Mouse (Mus musculus): ENCODE results near the gene Ccl7. TPM values are rescaled to one million over a fixed set of nuclear protein-coding genes. Genes with fewer than 3 reads are reported as not detected.

Gene Ccl7
- total RNA-seq, 2 experiments from 2014 or later: not detected

Other genes starting within 250 kb of the Ccl7 start
- gene 5530401A14Rik, start 185.0 kb upstream of the Ccl7 start, total RNA-seq (2021): under 1 TPM; 0.12 to 0.32 TPM
- 10 to 100 TPM; 52.8 to 57.6 TPM for gene Asic2, start 77.3 kb upstream of the Ccl7 start, total RNA-seq (2021)
- 1 to 10 TPM in 1 of 2 experiments, not detected in 1; 1.2 TPM for gene Ccl2, start 10.1 kb upstream of the Ccl7 start, total RNA-seq (2021)
- gene Gm17268, start 7.2 kb upstream of the Ccl7 start, total RNA-seq (2021): not detected
- gene Ccl11, start 12.1 kb downstream of the Ccl7 start, total RNA-seq (2021): not detected
- gene Ccl12, start 56.1 kb downstream of the Ccl7 start, total RNA-seq (2021): 1 to 10 TPM; 1.1 TPM
- not detected for gene Ccl8, start 69.5 kb downstream of the Ccl7 start, total RNA-seq (2021)